Mouse (Mus musculus): Measurements from ENCODE around the gene Wnt11.

Wnt11 gene

DNA sequence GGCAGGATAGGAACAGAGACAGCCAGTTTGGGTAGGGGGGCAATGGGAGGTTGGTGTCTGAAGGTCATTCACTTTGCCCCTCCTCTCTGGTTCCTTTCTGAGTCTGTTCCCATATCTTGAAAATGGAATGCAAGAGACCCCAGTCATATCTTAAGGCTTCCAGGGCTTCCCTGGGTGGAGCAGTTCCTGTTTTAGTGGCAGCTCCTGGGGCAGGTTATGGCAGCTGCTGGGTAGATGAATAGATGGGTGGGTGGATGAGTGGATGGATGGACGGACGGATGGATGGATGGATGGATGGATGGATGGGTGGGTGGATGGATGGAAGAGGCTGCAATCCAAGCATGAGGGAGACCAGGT is 32.9 kb downstream of the Wnt11 start:
- no peak for DNase-seq

DNA sequence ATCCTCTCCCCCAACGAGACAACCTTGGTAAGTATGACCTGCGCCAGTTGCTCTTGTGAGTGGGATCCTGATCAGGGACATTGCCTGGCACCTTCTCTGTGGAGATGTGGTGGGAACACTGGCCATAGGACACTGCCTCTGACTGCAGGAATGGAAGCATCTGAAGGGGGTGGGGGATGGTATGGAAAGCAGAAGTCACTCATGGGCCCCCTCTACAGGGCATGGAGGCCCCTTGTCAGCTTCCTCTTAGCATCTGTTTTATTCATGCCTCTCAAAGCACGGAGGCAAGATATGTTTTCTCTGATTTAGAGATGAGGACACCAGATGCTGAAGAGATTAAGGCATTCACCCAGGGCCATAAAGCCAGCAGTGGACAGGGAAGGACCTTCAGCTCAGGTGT is 34.2 kb downstream of the Wnt11 start:
- DNase-seq = no peak

DNA sequence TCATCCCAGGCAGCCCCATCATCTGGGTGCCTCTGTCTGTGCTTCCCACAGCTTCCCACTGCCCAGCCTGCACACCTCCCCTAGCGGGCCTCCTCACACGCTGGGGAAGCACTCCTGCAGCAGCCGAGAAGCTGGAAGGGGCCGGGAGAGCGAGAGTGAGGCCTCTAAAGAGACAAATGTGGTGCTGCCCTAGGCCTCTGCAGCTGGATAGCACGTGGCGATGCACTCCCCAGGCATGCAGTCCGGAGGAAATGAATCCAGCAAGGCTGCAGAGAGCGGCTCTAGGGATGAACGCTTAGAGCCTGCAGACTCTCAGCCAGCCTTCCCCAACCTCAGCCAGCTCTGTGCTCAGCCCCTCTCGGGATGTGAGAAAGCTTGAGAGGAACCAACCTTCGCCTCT is 35.9 kb downstream of the Wnt11 start:
- no peak for DNase-seq

DNA sequence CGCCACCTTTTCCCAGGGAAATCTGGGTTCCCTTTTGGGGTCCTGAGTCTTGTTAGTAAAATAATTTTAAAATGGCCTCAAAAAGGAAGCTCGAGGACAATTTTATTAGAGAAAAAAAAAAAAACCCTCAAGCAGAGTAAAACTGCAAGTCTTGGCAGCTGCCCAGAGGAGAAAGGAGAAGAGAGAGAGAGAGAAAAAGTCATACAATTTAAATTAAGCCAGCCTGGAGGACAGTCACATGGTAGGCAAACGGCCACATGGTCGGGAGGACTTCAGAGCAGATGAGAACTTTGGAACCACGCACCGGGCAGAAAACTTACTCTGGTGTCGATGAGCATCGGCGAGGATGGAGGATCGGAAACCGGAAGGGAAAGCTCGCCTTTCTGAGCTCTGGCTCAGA is 37.0 kb downstream of the Wnt11 start:
- DNase-seq = no peak

DNA sequence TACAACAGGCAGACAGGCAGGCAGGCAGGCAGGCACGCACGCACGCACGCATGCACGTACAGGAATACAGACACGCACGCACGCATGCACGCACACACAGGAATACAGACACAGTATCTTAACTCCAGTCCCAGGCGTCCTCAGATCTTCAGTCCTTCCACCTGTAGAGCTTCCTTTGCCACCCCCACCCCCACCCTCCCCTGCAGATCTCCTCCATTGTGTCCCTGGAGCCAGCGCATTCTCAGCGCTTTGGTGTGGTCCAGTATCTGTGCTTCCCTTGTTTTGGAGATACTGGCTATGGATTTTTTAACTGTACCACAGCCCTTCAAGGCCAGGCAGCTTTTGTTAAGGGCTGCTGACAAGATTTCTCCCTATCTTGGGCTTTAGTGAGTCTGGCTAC is 38.4 kb downstream of the Wnt11 start:
- no peak for DNase-seq

DNA sequence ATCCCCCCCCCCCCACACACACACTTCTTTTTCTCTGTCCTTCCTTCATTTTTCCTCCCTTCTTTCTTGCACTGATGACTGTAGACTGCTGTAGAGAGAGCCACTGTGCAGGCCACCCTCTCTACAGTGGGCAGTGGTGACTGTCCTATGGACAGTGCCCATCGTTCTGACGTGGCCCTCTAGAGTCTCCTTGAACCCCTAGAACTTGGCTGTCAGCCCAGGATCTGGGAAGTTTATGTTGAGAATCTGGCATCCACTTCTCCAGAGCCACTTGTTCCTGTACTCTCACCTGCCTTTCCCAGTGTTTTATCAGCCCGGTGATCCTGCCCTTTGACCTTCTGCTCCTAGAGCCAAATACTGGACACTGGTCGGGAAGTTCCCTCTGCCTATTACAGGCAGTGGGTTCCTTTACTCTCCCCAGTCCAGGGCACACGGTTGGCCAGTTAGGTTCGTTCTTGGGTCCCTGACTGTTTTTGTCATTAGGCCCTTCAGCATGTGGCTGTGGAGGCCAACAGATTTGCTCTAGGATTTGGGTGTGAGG is 39.6 kb downstream of the Wnt11 start:
- no peak for DNase-seq

DNA sequence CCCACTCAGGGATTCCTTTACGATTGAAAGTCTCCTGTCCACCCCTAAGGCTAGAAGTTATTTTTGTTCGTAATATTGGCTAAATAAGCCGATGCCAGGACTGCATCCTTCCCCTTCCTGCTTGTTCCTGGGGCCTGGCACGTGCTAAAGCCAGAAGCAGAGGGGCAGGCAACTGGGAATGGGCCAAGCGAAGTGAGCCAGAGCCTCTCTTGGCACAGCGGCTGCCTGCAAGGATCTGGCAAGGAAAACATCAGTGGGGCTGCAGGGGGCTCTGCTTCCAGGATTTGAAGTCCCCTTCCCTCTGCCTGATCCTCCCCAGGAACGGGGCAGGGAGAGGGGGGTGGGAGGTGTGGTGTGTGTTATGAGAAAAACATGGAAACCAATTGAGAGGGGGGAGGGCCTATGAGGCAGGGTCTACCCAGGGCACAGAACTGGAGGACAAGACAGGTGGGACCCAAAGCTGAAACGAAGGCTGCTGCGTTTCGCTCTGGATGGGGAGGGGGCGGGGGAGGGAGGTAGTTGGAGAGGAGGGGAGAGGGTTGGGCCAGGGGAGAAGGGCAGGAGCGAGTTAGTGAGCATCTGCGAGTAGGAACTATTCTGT is 40.6 kb downstream of the Wnt11 start:
- DNase-seq = no peak

DNA sequence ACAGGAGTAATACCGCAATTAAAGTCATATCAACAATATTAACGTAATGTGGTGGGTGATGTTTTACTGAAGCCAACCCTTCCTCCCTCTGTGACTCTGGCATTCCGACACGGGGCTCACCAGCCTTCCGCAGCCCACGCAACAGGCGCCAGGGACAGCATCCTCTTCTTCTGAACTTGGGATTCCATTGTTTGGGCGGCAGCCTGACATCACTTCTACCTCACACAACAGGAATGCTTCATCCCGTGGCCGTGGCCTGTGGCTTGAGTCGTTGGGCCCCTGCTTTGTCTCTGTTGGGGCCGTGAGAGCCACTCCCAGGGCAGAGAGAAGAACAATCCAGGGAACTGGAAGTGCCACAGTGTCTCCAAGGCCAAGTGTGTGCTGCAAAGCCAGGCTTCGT is 41.2 kb downstream of the Wnt11 start:
- DNase-seq = no peak

DNA sequence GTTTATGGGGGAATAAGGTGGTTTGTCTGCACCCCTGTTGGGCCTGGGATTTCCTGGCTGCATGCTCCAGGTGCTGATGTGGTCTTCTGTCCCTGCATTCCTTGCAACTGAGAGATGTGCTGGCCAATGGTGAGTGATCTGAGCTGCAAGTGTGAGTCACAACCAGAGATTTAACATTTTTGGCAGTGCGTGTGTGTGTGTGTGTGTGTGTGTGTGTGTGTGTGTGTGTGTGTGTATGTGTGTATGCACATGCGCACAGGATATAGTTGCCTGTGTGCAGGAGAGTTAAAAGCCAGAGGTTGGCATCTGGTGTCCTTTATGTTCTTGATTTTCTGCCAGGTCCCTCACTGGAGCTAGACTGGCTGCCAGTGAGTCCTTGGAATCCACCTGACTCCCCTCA is 44.3 kb downstream of the Wnt11 start:
- DNase-seq = no peak

DNA sequence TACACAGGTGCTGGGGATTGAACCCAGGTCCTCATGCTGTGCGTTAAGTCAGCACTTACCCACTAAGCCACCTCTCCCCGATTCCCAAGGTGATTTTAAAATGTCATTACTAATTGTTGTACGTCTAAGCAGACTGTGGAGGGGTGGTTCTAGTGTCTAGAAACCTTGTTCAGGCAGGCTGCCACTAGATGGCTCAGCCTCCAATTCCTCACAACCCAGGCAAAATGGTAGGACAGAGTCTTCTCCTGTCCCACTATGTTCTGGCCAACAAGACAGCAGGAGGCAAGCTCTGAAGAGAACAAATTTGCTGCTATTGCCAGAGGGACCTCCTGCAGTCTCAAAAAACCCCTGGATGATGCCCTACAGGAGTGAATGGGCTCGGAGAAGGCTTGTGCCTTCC is 47.0 kb downstream of the Wnt11 start:
- DNase-seq = no peak

DNA sequence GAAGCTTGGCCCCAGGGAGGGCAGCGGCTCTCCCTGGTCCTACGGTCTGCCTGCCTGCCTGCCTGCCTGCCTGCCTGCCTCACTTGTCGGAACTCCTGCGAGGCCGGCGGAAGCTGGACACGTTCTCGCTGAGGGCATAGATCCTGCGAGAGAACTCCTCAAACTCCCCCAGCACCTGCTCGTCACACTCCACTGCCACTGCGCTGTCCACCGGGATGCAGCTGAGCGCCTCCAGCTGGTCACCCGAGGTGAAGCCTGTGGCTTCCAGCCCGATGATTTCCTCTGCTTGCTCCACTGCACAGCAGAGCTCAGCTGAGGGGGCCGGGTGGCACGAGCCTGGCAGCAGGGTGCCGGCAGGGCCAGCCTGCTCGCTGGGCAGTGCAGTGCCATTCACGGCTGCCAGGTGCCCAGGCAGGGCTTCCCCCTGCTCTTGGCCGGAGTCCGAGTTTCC is 52.9 kb downstream of the Wnt11 start:
- peak; percentile 65 for DNase-seq

DNA sequence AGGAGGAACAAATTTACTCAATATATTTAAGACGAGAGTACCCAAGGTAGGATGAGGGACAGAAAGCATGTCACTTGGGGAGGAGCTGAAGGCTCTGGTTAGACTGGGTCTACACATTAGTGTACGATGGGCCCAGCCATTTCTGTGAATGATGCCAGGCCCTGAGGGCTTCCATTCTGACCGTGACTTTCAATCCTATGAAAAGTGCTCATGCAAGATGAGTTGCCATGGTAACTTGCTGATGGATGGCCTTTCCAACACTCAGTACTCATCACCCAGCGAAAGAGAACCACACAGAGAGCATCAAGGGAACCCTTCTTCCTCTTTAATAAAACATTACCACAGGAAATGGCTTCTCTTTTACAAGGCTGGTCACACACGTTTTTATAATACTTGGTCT is 53.9 kb downstream of the Wnt11 start:
- no peak for DNase-seq

DNA sequence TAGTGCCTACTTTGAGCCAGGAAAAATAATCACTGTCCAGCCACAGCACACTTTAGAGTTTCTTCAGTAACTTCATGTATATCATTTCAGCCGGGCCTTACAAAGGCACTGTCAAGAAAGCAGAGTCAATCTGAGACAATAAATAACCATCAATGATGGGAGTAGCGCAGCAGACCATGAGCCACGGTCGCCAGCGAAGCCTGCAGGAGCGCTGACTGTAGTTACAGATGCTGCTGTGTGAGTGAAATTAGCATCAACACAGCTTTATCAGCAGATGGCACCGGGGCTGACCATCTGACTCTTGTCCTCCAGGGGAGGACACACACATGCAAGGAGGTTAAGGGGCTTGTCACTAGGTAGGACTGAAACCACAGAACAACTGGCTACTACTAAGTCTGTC is 54.3 kb downstream of the Wnt11 start:
- no peak for DNase-seq

DNA sequence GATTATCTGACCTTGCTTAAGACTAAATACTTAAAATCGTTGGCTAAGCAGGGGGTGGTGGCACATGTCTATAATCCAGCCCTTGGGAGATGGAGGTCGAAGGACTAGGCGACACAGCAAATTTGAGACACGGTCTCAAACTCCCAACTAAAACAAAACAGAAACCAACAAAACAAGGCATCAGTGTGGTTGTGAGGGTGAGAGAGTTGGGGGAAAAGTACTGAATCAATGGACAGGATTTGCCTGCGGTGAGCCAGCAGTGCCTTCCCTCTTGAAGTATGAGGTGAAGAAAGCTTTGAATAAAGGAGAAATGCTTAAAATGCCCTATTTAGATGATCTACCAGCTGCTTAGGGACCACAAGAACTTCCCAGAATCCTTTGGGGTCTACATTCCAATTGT is 58.2 kb downstream of the Wnt11 start:
- DNase-seq = no peak

DNA sequence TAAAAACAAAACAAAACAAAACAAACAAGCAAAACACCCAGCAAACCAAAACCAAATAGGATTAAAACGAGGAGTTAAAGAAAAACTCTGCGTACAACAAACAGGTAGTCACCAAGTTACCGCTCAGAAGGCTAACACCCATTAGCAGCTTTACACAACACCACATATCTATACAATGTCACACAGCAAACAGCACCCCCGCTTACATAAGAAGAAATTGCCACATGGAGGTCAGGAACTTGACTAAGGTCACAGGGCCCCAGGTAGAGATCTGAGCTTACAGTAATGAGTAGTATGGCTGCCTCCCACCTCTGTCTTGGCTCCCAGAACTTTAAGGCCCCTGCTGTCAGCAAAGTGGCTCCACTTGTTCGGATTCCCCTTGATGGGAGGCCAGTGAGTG is 59.4 kb downstream of the Wnt11 start:
- DNase-seq = no peak

DNA sequence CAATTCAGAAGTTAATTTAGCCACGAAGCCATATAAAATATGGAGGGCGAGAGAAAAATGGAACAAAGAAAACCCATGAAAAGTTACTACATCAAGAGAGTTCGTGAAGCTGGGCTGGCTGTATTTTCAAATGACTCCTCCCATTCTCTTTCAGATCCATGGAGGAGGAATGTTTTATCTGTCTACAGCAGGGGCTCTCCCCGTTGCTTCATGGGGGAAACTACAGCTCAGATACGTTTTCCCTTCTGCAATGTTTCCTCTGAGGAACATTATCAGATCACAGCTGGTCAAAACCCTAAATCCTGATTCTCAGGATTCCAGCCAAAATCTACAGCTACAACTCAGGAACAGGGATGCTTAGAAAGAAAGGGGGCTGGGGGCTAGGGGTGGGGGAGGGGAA is 59.9 kb downstream of the Wnt11 start:
- no peak for DNase-seq

DNA sequence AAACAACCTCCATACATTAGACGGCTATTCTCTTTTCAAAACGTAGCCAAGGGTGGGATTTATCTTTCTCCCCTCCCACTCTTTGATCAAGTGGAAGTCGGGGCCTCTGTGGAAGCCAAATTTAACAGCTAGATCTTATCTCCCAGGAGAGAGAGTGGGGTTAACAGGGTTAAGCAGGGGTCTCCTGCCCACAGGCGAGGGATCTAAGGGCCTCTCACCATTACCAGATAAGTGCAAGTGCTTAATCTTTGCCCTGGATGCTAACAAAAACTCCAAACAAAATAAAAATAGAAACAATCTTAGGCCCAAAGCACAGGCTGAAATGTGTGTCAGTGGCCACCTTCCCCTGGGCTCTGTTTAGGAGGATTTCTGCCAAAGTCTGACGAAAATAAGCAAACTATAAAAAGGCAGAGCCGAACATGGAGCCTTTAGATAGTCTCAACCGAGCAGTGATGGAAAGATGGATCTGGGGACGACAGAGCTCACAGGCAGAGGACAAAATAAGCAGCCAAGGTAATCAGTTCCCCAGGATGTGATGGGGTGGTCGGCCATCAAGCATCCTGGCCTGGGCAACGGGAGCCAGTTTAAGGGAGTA is 60.7 kb downstream of the Wnt11 start:
- no peak for DNase-seq

DNA sequence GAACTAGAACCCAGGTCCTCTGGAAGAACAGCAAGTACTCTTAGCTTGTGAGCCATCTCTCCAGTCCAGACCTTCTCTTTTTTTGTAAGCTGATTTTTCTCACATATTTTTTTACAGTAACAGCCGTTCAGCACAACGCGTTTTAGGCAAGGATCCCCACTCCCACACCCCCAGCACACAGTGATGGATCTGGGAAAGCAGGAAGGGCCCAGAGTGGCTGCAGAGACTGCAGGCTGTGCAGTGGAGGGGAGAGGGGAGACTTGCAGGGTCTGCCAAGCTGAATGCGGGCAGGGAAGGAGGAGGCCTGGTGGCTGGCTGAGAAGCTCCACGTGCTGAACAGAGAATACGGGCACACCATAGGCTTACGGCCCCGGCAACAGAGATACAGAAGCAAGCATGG is 62.4 kb downstream of the Wnt11 start:
- DNase-seq = no peak

DNA sequence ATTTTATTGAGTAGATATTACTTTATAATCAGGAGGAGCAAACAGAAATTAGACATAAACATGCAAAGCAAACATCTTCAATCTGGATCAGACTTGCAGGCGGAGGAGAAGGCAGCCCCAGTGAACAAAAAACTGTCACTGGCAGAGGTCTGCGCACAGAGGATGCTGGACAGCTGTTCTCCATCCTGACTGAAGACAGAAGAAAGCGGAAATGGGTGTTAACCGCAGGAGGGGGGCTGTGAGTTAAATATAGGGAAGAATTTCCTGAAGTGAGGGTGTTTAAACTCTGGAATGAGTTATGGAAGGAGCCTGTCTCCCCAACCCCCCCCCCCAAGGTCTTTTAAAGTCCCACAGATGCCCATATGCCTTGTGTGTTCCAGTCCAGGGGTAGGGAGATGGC is 64.9 kb downstream of the Wnt11 start:
- DNase-seq = no peak

DNA sequence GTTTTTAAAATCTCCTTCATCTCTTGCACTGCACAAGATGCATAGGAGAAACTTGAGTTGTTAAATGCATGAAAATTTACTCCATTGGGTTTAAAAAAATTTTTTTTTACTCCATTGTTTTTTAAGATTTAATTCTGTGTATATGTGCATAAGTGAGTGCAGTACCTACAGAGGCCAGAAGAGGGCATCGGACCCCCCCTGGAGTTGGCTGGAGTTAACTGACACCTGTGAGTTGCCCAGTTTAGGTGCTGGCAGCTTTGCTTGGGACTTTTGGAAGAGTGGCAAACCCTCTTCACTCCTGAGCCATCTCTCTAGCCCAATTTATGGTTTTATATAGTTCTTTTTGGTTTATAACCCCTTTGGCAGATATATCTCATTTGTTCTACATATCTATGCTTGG is 66.2 kb downstream of the Wnt11 start:
- no peak for DNase-seq

DNA sequence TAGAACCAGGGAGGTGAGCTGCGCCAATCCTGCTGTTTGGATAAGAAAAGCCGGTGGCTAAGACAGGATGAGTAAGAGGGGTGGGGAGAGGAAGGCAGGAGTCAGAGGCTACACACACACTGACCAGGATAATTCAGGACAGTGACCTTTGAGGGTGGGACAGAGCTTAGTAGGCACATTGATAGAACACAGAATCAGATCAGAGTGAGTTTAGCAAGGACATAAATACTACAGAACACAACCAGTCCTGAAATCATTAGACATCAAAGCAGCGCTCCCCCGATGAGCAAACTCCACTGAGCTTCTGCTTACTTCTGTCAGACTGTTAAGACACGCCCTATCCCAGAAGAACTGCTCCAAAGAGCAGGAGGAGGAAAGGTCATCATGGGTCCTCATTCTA is 69.0 kb downstream of the Wnt11 start:
- DNase-seq = no peak

Measured in cerebellum, adult 8-10 months (tissue).